Mouse (Mus musculus) erythroblast, embryonic 14.5 days (primary cell): ENCODE results near the gene Ncam1. TPM values are rescaled to one million over a fixed set of nuclear protein-coding genes. Genes with fewer than 3 reads are reported as not detected.

ENCODE experiments used
- H3K27me3 ChIP-seq: 2 replicates; pipeline ENCODE4 v1.6.1; 2012; ENCODE audit warnings: inconsistent platforms; ENCODE audit not compliant: control insufficient read depth
- H3K36me3 ChIP-seq: 2 replicates; pipeline ENCODE4 v1.6.1; 2012; ENCODE audit warnings: mild to moderate bottlenecking, inconsistent platforms; ENCODE audit not compliant: control insufficient read depth
- H3K4me1 ChIP-seq: 2 replicates; pipeline ENCODE4 v1.6.1; 2012; ENCODE audit warnings: inconsistent platforms; ENCODE audit not compliant: control insufficient read depth
- H3K4me3 ChIP-seq: replicated peaks from 2 replicates; pipeline ENCODE3; 2012; ENCODE audit warnings: moderate library complexity, mild to moderate bottlenecking, inconsistent platforms
- H3K9me3 ChIP-seq: 2 replicates; pipeline ENCODE4 v1.6.1; 2012; ENCODE audit warnings: low read length, inconsistent platforms, mixed read lengths; ENCODE audit not compliant: control insufficient read depth
- GATA1 ChIP-seq: IDR thresholded peaks from 2 replicates; pipeline ENCODE4 v1.6.1; 2012; ENCODE audit warnings: low read length, inconsistent platforms, mixed read lengths
- TAL1 ChIP-seq: IDR thresholded peaks from 3 replicates; pipeline ENCODE4 v1.6.1; 2012; ENCODE audit warnings: low read length, inconsistent platforms, mixed read lengths
- polyA plus RNA-seq: library from polyadenylated mRNA; stranded (reverse); fragments of >175 nt; gene quantifications from 2 replicates; pipeline ENCODE4 v1.2.3, GENCODE M21; 2012

The Ncam1 gene
- polyA plus RNA-seq, 1 experiment = 0.01 TPM

- Histone ChIP-seq H3K9me3 (no peaks in the 10 kb centered on the region), H3K36me3 (no peaks in the 10 kb centered on the region), H3K4me1 (no peaks in the 10 kb centered on the region), H3K4me3 (no peak overlapping the region), H3K27me3 (no peaks in the 10 kb centered on the region)
- TF ChIP-seq GATA1 (no peak), TAL1 (no peak)
These were observed 61.6 kb downstream of the Ncam1 start for GRCm38 (mm10) chr9:49737166-49737565.

- TF ChIP-seq TAL1 = no peak
- TF ChIP-seq GATA1 = no peak
- Histone ChIP-seq H3K4me1 (no peaks in the 10 kb centered on the region), H3K4me3 (no peak overlapping the region), H3K27me3 (no peaks in the 10 kb centered on the region), H3K36me3 (no peaks in the 10 kb centered on the region), H3K9me3 (no peaks in the 10 kb centered on the region; the same call in 1 of the 2 replicates)
These were observed 64.2 kb downstream of the Ncam1 start for GRCm38 (mm10) chr9:49734348-49735007.

- TF ChIP-seq TAL1 = no peak
- no peak for TF ChIP-seq GATA1
- no peaks in the 10 kb centered on the region for H3K4me1 ChIP-seq
- H3K27me3 ChIP-seq = no peaks in the 10 kb centered on the region
- no peak overlapping the region for H3K4me3 ChIP-seq
- no peaks in the 10 kb centered on the region for H3K36me3 ChIP-seq
- H3K9me3 ChIP-seq = no peaks in the 10 kb centered on the region; the same call in 1 of the 2 replicates
These were observed 65.0 kb downstream of the Ncam1 start for GRCm38 (mm10) chr9:49733726-49734125.

GRCm38 (mm10) chr9:49729479-49729878, 69.2 kb downstream of the Ncam1 start:
- Histone ChIP-seq H3K4me1 (no peaks in the 10 kb centered on the region), H3K27me3 (no peaks in the 10 kb centered on the region), H3K36me3 (no peaks in the 10 kb centered on the region), H3K9me3 (no peaks in the 10 kb centered on the region; the same call in 1 of the 2 replicates), H3K4me3 (no peak overlapping the region)
- no peak for TF ChIP-seq GATA1
- TF ChIP-seq TAL1 = no peak

GRCm38 (mm10) chr9:49728211-49728610, 70.5 kb downstream of the Ncam1 start:
- Histone ChIP-seq H3K27me3 (no peaks in the 10 kb centered on the region), H3K9me3 (no peaks in the 10 kb centered on the region; the same call in 1 of the 2 replicates), H3K4me1 (no peaks in the 10 kb centered on the region), H3K36me3 (no peaks in the 10 kb centered on the region), H3K4me3 (no peak overlapping the region)
- TF ChIP-seq GATA1 = no peak
- no peak for TF ChIP-seq TAL1

- no peak for TF ChIP-seq GATA1
- TF ChIP-seq TAL1 = no peak
- H3K9me3 ChIP-seq = no peaks in the 10 kb centered on the region
- no peak overlapping the region for H3K4me3 ChIP-seq
These were observed 76.0 kb downstream of the Ncam1 start for GRCm38 (mm10) chr9:49722765-49723164.

GRCm38 (mm10) chr9:49715121-49715520, 83.6 kb downstream of the Ncam1 start:
- Histone ChIP-seq H3K9me3 (no peaks in the 10 kb centered on the region), H3K4me1 (no peaks in the 10 kb centered on the region), H3K27me3 (no peaks in the 10 kb centered on the region), H3K4me3 (no peak overlapping the region), H3K36me3 (no peaks in the 10 kb centered on the region)
- TF ChIP-seq GATA1 (no peak), TAL1 (no peak)

More at GRCm38 (mm10) chr9:49722765-49723164, 76.0 kb downstream of the Ncam1 start:
- H3K4me1 ChIP-seq = no peaks in the 10 kb centered on the region
- no peaks in the 10 kb centered on the region for H3K36me3 ChIP-seq
- no peaks in the 10 kb centered on the region for H3K27me3 ChIP-seq

GRCm38 (mm10) chr9:49714091-49714490, 84.6 kb downstream of the Ncam1 start:
- TF ChIP-seq GATA1 = no peak
- TF ChIP-seq TAL1 = no peak
- Histone ChIP-seq H3K4me3 (no peak overlapping the region), H3K9me3 (no peaks in the 10 kb centered on the region), H3K36me3 (no peaks in the 10 kb centered on the region), H3K4me1 (no peaks in the 10 kb centered on the region), H3K27me3 (no peaks in the 10 kb centered on the region)

- Histone ChIP-seq H3K4me1 (no peaks in the 10 kb centered on the region), H3K36me3 (no peaks in the 10 kb centered on the region), H3K27me3 (no peaks in the 10 kb centered on the region), H3K9me3 (no peaks in the 10 kb centered on the region), H3K4me3 (no peak overlapping the region)
- no peak for TF ChIP-seq GATA1
- no peak for TF ChIP-seq TAL1
These were observed 91.1 kb downstream of the Ncam1 start for GRCm38 (mm10) chr9:49707646-49708045.
